Comparison of ENCODE assay signal across 8 mouse cellular contexts in genomic region chr13:113615971-113616671, GRCm38 (mm10). TPM values are rescaled to one million over a fixed set of nuclear protein-coding genes. Genes with fewer than 3 reads are reported as not detected.
DNase-seq lines count a peak whose midpoint lies in the region; ATAC-seq and TF ChIP-seq lines count a peak whose summit lies in the region.

No protein-coding gene starts in this region.

- H3K4me1 ChIP-seq in ES-Bruce4 (ENCODE audit: control insufficient read depth, insufficient read depth, low read length), result peaks cover 2% of the 10 kb centered on the region
- H3K4me1 ChIP-seq in heart, embryonic 11.5 days (ENCODE audit: control insufficient read depth, insufficient read depth, low read length), result peaks cover 47% of the 10 kb centered on the region
- peaks cover 41% of the 10 kb centered on the region for H3K4me1 ChIP-seq in kidney, postnatal 0 days (replicated peaks; ENCODE audit: insufficient read depth, low read length)

- TF ChIP-seq POLR2A in ES-Bruce4 (IDR thresholded peaks at IDR 0.05; ENCODE audit: insufficient read depth, low read length), result no peak

- H3K27ac ChIP-seq in ES-Bruce4 (ENCODE audit: insufficient read depth, low read length), result no peak overlapping the region
- peak overlapping the region; percentile 66 for H3K27ac ChIP-seq in heart, embryonic 11.5 days (ENCODE audit: low read depth, low read length)
- H3K27ac ChIP-seq in kidney, postnatal 0 days, result peak overlapping the region; percentile 92

- H3K9ac ChIP-seq in ES-Bruce4 (ENCODE audit: low read depth, poor library complexity, severe bottlenecking), result peak overlapping the region; percentile 86
- peak overlapping the region; percentile 94 for H3K9ac ChIP-seq in heart, embryonic 11.5 days (ENCODE audit: low read depth, low read length)
- peak overlapping the region; percentile 91 for H3K9ac ChIP-seq in kidney, postnatal 0 days (ENCODE audit: low read depth, low read length)

- H3K27me3 ChIP-seq in ES-Bruce4 (ENCODE audit: control insufficient read depth, insufficient read depth, low read length, poor library complexity, severe bottlenecking), result no peaks in the 10 kb centered on the region
- no peaks in the 10 kb centered on the region for H3K27me3 ChIP-seq in heart, embryonic 11.5 days (ENCODE audit: control insufficient read depth, insufficient read depth, low read length)
- no peaks in the 10 kb centered on the region for H3K27me3 ChIP-seq in kidney, postnatal 0 days (ENCODE audit: insufficient read depth, low read length)

- TF ChIP-seq EP300 in ES-Bruce4 (IDR thresholded peaks at IDR 0.05; ENCODE audit: insufficient read depth, low read depth, low read length), result no peak

- no peak for TF ChIP-seq CTCF in ES-Bruce4 (IDR thresholded peaks at IDR 0.05; ENCODE audit: low read depth, low read length)
- TF ChIP-seq CTCF in kidney, postnatal 0 days (IDR thresholded peaks at IDR 0.05; ENCODE audit: low read depth), result no peak

- H3K4me3 ChIP-seq in ES-Bruce4 (ENCODE audit: low read depth, low read length), result peak overlapping the region; percentile 74
- peak overlapping the region; percentile 87 for H3K4me3 ChIP-seq in heart, embryonic 11.5 days (ENCODE audit: low read depth, low read length)
- peak overlapping the region; percentile 68 for H3K4me3 ChIP-seq in kidney, postnatal 0 days (replicated peaks; ENCODE audit: low read depth, low read length)

- no peak for ATAC-seq in heart, embryonic 11.5 days (replicated peaks; ENCODE audit: insufficient number of reproducible peaks, low FRiP score, low TSS enrichment)
- ATAC-seq in kidney, postnatal 0 days (replicated peaks; ENCODE audit: low FRiP score, low read depth), result no peak

- WGBS in heart, embryonic 11.5 days (ENCODE audit: insufficient replicate concordance), result 11% methylated on average over 8 of the region's 8 CpGs
- 7% methylated on average over 8 of the region's 8 CpGs for WGBS in kidney, postnatal 0 days

- H3K9me3 ChIP-seq in ES-Bruce4 (replicated peaks; ENCODE audit: control insufficient read depth, insufficient read depth, low read length, poor library complexity, severe bottlenecking), result no peaks in the 10 kb centered on the region
- no peaks in the 10 kb centered on the region for H3K9me3 ChIP-seq in heart, embryonic 11.5 days (replicated peaks; ENCODE audit: control insufficient read depth, low read length)
- H3K9me3 ChIP-seq in kidney, postnatal 0 days (replicated peaks; ENCODE audit: low read length), result no peaks in the 10 kb centered on the region

- peak overlapping the region; percentile 92 for H3K4me2 ChIP-seq in heart, embryonic 11.5 days
- H3K4me2 ChIP-seq in kidney, postnatal 0 days (ENCODE audit: low read length), result peak overlapping the region; percentile 83

- peak; percentile 24 for DNase-seq in embryo, embryonic 9.5 days (ENCODE audit: extremely low spot score)
- no peak for DNase-seq in embryo, embryonic 11 days
- peak; percentile 60 for DNase-seq in kidney, postnatal 0 days (ENCODE audit: low spot score)
- peak; percentile 46 for DNase-seq in neural tube, embryonic 10.5 days (ENCODE audit: extremely low spot score, low spot score)
- DNase-seq in spleen, adult 12 weeks (ENCODE audit: low spot score), result no peak
- no peak for DNase-seq in spleen, postnatal 14 days (ENCODE audit: low spot score in 2 of 2)

- H3K36me3 ChIP-seq in ES-Bruce4 (ENCODE audit: control insufficient read depth, insufficient read depth, low read length, poor library complexity, severe bottlenecking), result peaks cover 5% of the 10 kb centered on the region
- no peaks in the 10 kb centered on the region for H3K36me3 ChIP-seq in heart, embryonic 11.5 days (ENCODE audit: control insufficient read depth, insufficient read depth, low read length)
- H3K36me3 ChIP-seq in kidney, postnatal 0 days (ENCODE audit: insufficient read depth, low read length), result no peaks in the 10 kb centered on the region

RNA-seq across cellular contexts. Expression of gene Snx18, which starts 2.2 kb away (rescaled TPM):
- polyA plus RNA-seq in ES-Bruce4 (2011; ENCODE audit: insufficient read depth, insufficient read length, low read depth, missing spikeins), result 36.7 and 42.4 TPM in 2 replicates
- polyA plus RNA-seq in heart, embryonic 11.5 days (2014; fragmentation: Nextera tagmentation; extraction: Ambion mirVana), result 21.6 and 23.1 TPM in 2 replicates
- polyA plus RNA-seq in kidney, postnatal 0 days (2015; fragmentation: Nextera tagmentation; extraction: Ambion mirVana), result 31.2 and 34.8 TPM in 2 replicates

RNA-seq across cellular contexts. Expression of gene Hspb3, which starts 47.4 kb away (rescaled TPM):
- polyA plus RNA-seq in ES-Bruce4 (2011; ENCODE audit: insufficient read depth, insufficient read length, low read depth, missing spikeins), result not detected in 2 replicates
- 71.8 and 75.2 TPM in 2 replicates for polyA plus RNA-seq in heart, embryonic 11.5 days (2014; fragmentation: Nextera tagmentation; extraction: Ambion mirVana)
- not detected in 2 replicates for polyA plus RNA-seq in kidney, postnatal 0 days (2015; fragmentation: Nextera tagmentation; extraction: Ambion mirVana)

Comparison
In these comparisons a context has a peak if more than half of its experiments do, and no peak if none do; other contexts are left out.
1. DNase-seq: peak in embryo, embryonic 9.5 days (single experiment), kidney, postnatal 0 days (single experiment) and neural tube, embryonic 10.5 days (single experiment); none in embryo, embryonic 11 days (single experiment), spleen, adult 12 weeks (single experiment) and spleen, postnatal 14 days (0 of 2).
2. RNA of gene Hspb3, which starts 47.4 kb away (polyA plus RNA-seq): 71.8 to 75.2 TPM in heart, embryonic 11.5 days; not detected in ES-Bruce4 and not detected in kidney, postnatal 0 days; every median in the first group is over 10 times any median in the second.
3. Peak in every context shown above with its lines, with median percentiles within 50 percentile points of each other: H3K4me3 ChIP-seq and H3K9ac ChIP-seq.